Mouse (Mus musculus): Measurements from ENCODE around the gene Eif3i.

DNA sequence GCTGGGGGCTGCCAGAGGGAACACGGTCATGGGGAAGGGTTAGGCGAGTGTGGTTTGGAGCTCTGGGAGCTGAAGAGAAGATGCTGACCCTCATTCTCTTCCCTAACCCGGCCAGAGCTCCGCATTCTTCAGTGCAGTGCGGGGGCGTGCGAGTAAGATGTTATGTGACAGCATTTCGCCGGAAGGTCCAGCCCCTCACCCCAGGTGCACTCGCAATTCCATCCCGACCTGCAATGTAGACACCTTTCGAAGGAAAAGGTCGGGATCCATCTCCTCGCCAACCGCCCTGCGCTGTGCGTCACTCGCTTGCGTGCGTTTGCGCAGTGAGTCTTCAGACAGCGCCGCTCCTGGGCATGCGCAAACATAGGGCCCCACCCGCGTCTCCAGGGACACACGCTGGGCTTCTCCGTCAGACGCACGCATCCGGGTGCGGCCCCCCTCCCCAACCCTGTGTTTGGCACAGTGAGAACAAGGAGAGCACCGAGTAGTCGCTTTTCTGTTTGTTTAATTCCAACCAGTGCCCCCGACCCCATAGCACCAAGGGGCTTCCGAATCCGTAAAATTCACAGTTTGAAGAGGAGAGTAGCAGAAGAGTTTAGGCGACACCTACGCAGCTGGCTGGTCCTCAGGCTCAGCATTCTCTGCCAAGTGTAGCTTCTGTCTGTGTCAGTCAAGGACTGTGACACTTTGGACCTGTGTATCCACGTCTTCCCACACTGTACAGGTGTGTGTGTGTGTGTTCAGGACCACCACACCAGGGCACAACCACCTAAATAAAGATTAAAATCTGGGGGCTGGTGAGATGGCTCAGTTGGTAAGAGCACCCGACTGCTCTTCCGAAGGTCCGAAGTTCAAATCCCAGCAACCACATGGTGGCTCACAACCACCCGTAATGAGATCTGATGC, 18.6 kb upstream of the Eif3i start, which contains the start of gene Iqcc:
- TF ChIP-seq CTCF (IDR thresholded peaks at IDR 0.05; ENCODE audit: extremely low read depth, insufficient read depth, insufficient read length, insufficient replicate concordance) (no peak), POLR2A (IDR thresholded peaks at IDR 0.05; ENCODE audit: low read depth, low read length) (peak; percentile 92)
